Mouse (Mus musculus) megakaryocyte, adult 5-6 weeks (primary cell): Measurements from ENCODE around the gene Arl2bp. TPM values are rescaled to one million over a fixed set of nuclear protein-coding genes. Genes with fewer than 3 reads are reported as not detected.

ENCODE experiments used
- ATAC-seq: 2 replicates; pipeline ENCODE4 v1.8.0; 2016; ENCODE audit warnings: mild to moderate bottlenecking, inconsistent platforms; ENCODE audit not compliant: poor library complexity, severe bottlenecking
- total RNA-seq, 2 experiments: library from RNA; stranded (forward) in 1 of 2; stranded (reverse) in 1 of 2; fragments of 153-499, 151-499 nt in 1 of 2; fragments of 221-1000, 200-1000 nt in 1 of 2; gene quantifications; 2 replicates each; pipeline versions ENCODE4 v1.2.3 to v1.2.4; 2015 to 2017

The Arl2bp gene
- total RNA-seq (2015) (33.7 and 43.6 TPM in 2 replicates), total RNA-seq (2017) (79.9 and 111 TPM in 2 replicates)

DNA sequence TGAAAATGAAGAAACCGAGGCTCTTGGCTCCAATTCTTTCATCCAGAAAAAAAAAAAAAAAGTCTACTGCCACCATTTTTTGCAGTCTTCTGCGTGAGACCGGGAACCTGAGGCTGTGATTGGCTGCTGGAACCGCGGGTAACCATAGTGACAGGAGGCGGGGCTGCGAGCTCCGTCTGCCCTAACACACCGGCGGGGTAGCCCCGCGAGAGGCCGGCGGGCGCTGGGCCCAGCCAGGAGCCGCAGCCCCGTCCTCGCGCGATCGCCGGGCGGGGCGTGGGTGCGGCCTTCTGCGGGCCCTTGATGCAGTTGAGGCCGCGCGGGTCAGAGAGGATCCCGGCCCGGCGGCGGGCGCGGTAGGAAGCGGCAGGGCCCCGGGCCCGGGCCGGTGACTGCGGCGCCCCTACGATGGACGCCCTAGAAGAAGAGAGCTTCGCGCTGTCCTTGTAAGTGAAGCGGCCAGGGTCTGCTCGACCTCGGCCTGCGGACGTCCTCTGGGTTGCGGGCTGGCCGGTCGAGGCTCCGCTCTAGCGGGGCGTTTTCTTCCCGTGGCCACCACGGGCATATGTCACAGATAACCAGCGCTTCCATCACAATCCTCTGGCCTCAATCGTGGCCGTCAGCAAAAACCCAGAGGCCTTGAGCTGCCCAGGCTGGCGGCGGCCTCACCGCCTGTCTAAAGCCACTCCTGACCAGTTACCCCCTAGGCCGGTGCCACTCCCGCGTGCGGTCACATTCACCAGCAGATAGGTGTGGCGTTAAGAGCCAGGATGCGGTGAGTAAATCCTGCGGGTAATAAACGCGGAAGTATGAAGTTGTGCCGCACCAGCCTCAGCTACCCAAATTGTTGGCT is at the start of gene Arl2bp:
Gene Arl2bp (plus strand): TSS at position 145 of the 853 bp plus-strand sequence.
- peak; percentile 96 for ATAC-seq

- ATAC-seq = no peak
These were observed 41.5 kb upstream of the Arl2bp start for GRCm38 (mm10) chr8:94624885-94625284.

DNA sequence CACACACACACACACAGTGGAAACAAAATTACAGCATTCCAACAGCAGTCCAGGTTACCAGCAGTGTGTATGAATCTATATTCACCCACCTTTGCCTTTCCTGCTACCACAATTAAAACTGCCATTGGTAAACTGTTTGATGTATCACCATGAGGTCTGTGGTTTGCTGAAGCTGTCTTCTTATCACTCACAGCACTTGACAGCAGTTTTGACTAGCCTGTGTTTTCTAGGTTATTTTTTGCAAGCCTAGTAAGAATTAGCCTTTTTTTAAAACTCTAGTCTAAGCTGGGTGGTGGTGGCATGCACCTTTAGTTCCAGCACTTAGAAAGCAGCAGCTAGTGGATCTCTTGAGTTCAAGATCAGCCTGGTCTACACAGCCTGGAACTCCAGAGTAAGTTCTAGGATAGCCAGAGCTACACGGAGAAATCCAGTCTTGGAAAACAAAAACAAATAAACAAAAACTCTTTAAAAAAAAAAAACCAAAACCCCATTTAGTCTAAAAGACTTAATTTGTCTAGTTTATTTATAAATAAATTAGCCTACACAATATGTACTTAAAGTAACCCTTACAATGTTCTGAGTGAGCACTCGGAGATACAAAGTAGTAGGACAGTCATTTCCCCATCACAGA is 32.7 kb upstream of the Arl2bp start:
- no peak for ATAC-seq

DNA sequence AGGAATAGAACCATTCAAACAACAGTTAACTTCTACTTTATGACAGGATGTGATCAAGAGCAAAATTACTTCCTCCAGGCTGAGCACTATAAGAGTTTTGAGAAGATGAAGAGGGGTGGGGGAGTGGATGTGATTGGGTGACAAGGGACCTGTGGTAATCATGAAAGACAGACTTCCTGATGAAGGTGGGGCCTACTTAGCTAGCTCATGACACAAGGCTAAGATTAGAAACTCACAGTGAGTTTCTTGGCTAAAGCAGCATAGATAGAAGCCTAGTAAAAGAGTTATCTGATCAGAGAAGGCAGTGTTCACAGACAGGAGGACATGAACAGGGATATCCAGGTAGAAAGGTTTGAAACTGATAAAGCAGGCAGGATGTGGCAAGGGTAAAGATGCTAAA is 32.2 kb upstream of the Arl2bp start:
- peak; percentile 99 for ATAC-seq

GRCm38 (mm10) chr8:94641183-94641582 is 25.2 kb upstream of the Arl2bp start:
- no peak for ATAC-seq

DNA sequence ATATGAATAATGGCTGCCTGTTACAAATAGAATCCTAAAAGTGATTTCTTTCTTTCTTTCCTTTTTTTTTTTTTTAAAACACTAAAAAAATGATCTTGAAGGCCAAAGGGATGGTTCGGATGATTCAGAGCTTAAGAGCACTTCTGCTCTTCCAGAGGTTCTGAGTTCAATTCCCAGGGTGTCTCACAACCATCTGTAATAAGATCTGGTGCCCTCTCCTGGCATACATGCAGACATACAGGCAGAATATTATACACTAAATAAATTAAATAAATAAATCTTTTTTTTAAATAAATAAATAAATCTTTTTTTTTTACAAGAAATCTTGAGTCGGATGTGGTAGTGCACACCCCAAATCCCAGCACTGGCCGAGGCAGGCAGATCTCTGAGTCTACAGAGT is 24.5 kb upstream of the Arl2bp start:
- ATAC-seq = no peak

DNA sequence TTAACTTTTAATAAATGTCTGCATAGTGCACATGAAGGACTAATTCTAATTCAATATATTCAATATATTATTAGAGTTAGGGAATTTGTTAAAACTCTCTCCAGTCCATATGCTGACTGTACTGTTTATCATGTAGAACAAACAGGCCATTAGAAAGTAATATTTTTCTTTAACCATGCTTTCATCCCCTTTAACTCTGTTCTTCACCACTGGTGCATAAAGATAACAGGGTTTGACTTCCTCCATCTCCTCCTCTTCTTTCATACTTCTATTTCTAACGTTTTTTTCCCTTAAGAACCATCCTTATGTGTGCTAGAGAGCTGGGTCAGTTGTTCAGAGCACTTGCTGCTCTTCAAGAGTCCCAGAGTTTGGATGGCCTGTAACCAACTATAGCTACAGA is 21.2 kb upstream of the Arl2bp start:
- ATAC-seq = no peak

DNA sequence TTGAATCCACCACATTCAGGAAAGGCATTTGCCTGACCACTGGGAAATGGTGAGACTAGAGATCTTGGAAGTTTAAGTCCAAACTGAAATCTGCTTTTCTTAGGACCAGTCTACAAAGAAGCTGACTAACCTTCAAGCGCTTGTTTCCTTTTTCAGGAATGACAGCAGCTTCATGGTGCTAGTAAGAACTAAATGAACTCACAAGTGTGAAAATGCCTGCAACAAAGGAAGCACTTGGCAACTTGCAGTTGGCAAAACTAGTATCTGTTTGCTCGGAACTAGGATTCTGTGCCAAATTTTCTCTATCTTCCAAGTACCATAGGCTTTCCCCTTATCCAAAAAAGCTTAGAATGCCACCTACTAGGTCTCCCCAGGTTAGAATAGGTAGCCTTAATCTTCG is 20.2 kb upstream of the Arl2bp start:
- no peak for ATAC-seq

- ATAC-seq = no peak
These were observed 16.9 kb upstream of the Arl2bp start for GRCm38 (mm10) chr8:94649496-94649895.

DNA sequence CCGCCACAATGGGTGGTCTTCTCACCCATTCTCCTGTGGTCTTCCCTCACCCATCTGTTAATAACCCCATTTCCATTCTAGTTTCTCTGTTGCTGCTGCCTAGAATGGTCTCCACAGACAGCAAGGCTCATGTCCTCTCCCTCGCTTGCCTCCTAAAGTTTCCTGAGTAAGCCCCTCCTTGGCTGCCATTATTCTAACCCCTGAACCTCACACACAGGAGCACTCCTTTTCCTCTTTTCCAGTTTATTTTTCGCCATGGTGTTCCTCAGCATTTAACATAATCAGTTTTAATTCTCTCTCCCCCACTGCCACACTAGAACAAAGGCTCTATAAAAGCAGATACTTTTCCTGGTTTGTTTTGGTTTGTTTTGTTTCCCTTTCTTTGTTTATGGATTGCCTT is 13.4 kb upstream of the Arl2bp start:
- ATAC-seq = no peak

DNA sequence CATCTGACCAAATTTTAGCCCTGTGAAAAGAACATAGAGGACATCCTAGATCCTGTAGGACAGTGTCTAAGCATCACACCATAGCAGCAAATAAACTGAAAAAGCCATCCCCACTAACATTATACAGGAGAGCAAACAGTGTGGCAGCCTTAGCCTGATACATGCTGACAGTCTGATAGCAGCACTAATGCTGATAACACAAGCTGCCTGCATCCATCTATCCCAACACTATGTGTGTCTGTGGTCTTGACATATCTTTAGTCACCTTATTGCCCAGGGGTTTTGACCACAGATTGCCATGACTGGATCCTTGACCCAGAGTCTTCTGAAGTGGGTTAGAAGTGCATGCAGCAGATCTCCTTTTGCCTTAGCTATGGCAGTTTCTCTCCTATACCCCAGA is 11.4 kb upstream of the Arl2bp start:
- no peak for ATAC-seq

DNA sequence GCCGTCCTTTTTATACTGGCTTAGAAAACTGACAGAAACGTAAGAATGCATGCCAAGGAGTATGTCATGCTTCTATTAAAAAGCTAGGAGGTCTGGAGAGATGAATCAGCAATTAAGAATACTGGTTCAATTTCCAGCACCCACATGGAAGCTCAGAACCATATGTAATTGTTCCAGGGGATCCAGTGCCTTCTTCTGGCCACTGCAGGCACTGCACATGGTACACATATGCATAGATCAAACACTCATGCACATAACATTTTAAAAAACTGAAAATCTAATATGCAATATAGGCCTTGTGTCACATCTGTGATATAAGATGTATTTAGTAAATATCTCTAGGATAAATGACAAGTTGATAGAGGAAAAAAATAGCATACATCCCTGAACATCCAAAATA is 8.4 kb upstream of the Arl2bp start:
- no peak for ATAC-seq

GRCm38 (mm10) chr8:94660418-94660817 is 6.0 kb upstream of the Arl2bp start:
- ATAC-seq = no peak

DNA sequence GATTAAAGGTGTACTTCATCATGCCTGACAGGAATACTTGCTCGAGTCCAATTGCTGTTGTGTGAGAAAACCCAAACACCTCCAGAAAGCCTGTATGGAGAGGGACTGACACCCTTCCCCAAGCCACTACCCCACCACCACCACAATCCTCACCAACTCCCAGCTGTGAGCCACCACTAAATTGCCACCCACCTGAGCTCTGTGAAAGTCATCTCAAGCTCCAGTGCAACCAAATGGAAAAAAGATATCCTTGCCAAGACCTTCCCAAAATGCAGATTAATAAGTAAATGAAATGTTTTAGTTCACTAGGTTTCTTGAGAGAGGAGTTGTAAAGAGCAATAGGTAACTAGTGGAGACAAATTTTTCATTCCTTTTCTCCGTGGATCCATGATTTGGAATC is 1.7 kb upstream of the Arl2bp start:
- ATAC-seq = no peak

DNA sequence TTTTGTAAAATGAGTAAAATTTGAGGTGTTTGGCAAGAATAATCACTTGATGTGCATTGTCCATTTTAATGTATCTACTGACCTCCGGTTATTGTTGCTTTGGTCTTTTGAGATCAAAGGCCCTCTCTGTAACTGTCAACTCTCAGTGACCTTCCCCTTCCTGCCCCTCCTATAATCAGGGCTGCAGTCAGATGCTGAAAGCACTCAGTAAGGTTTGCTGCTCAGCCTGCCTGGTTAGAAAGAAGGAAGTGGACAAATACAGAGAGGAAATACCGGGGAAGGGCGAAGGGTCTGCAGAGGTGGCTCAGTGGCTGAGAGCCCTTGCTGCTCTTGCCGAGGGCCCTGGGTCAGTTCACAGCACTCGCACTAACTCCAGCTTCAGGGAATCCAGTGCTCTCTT is 8.0 kb downstream of the Arl2bp start:
- peak; percentile 87 for ATAC-seq

GRCm38 (mm10) chr8:94675923-94676322 is 9.5 kb downstream of the Arl2bp start:
- ATAC-seq = no peak

- ATAC-seq = no peak
These were observed 12.2 kb downstream of the Arl2bp start for GRCm38 (mm10) chr8:94678582-94678981.

- no peak for ATAC-seq
These were observed 14.0 kb downstream of the Arl2bp start for GRCm38 (mm10) chr8:94680414-94680813.

GRCm38 (mm10) chr8:94682732-94683524 is 16.5 kb downstream of the Arl2bp start:
- no peak for ATAC-seq

- no peak for ATAC-seq
These were observed 17.9 kb downstream of the Arl2bp start for GRCm38 (mm10) chr8:94684287-94684686.

DNA sequence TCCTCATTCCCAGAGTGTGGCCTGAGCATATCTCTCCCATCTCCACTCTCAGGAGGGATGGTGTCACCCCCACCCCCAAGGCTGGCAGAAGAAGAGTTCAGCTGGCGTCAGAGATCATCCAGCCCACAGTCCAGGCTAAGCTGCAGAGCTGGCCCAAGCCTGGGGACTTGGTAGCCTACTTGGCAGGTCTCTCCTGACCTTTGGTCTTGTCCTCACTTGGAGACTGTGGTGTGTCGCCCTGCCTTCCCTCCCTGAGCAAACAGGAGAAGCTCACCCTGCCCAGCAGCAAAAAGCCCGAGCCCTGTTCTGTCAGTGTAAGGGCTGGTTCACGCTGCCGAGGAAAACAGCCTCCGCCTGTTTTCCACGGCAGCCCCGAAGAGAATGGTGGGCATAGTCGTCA is 19.6 kb downstream of the Arl2bp start:
- ATAC-seq = no peak

- ATAC-seq = no peak
These were observed 28.3 kb downstream of the Arl2bp start for GRCm38 (mm10) chr8:94694701-94695100.
